Mouse (Mus musculus): ENCODE data around the gene Ccp110. TPM values are rescaled to one million over a fixed set of nuclear protein-coding genes. Genes with fewer than 3 reads are reported as not detected.
A peak's percentile ranks its signal among the peaks of the same experiment; 100 is the strongest.

Ccp110 gene
- polyA plus RNA-seq, 2 experiments: 4.2 to 13.8 TPM

- Histone ChIP-seq H3K9me3 (ENCODE audit: control insufficient read depth, low read length) (no peaks in the 10 kb centered on the region), H3K9ac (replicated peaks) (no peak overlapping the region), H3K36me3 (replicated peaks; ENCODE audit: control insufficient read depth, insufficient read depth, low read depth) (peaks cover 4% of the 10 kb centered on the region), H3K27ac (no peak overlapping the region), H3K4me3 (ENCODE audit: insufficient read depth in 1 of 2, low read depth in 2 of 2, low read length in 2 of 2) (no peak overlapping the region), H3K27me3 (ENCODE audit: control insufficient read depth, insufficient read depth, low read length) (no peaks in the 10 kb centered on the region), H3K4me2 (ENCODE audit: low read depth) (peak overlapping the region; percentile 66), H3K4me1 (replicated peaks; ENCODE audit: control insufficient read depth in 2 of 2, insufficient read depth in 2 of 2, low read length in 1 of 2) (peaks cover 12 to 27% of the 10 kb centered on the region in 2 experiments)
- peak in 1 of 3 experiments; percentile 39 for DNase-seq (ENCODE audit: low read depth in 3 of 3, low spot score in 3 of 3)
- 78% methylated on average over 15 of the region's 15 CpGs for WGBS (ENCODE audit: insufficient replicate concordance)
- no peak for ATAC-seq (ENCODE audit: insufficient read depth)
- TF ChIP-seq EP300 (IDR thresholded peaks at IDR 0.05; ENCODE audit: low read depth): no peak
- no peak for TF ChIP-seq CTCF (IDR thresholded peaks at IDR 0.05; ENCODE audit: low read depth)
Measured at GRCm38 (mm10) chr7:118703144-118703561, 9.2 kb upstream of the Ccp110 start.

GRCm38 (mm10) chr7:118704001-118704850, 8.1 kb upstream of the Ccp110 start:
- Histone ChIP-seq H3K4me2 (ENCODE audit: low read depth) (peak overlapping the region; percentile 66), H3K4me3 (ENCODE audit: insufficient read depth in 1 of 2, low read depth in 2 of 2, low read length in 2 of 2) (peak overlapping the region; percentile 77 to 78), H3K4me1 (replicated peaks; ENCODE audit: control insufficient read depth in 2 of 2, insufficient read depth in 2 of 2, low read length in 1 of 2) (peaks cover 12 to 25% of the 10 kb centered on the region in 2 experiments), H3K27me3 (ENCODE audit: control insufficient read depth, insufficient read depth, low read length) (no peaks in the 10 kb centered on the region), H3K9me3 (ENCODE audit: control insufficient read depth, low read length) (no peaks in the 10 kb centered on the region), H3K9ac (replicated peaks) (peak overlapping the region; percentile 77), H3K36me3 (replicated peaks; ENCODE audit: control insufficient read depth, insufficient read depth, low read depth) (no peaks in the 10 kb centered on the region), H3K27ac (peak overlapping the region; percentile 53)
- 59% methylated on average over 9 of the region's 9 CpGs for WGBS (ENCODE audit: insufficient replicate concordance)
- no peak for TF ChIP-seq CTCF (IDR thresholded peaks at IDR 0.05; ENCODE audit: low read depth)
- no peak for TF ChIP-seq EP300 (IDR thresholded peaks at IDR 0.05; ENCODE audit: low read depth)
- ATAC-seq (ENCODE audit: insufficient read depth): no peak
- peak in 1 of 3 experiments; percentile 11 for DNase-seq (ENCODE audit: low read depth in 3 of 3, low spot score in 3 of 3)

GRCm38 (mm10) chr7:118705101-118705961, 7.0 kb upstream of the Ccp110 start, which contains the start of gene Gde1:
TSS of gene Gde1 (minus strand) at chr7:118705778.
- under 1% methylated on average over 66 of the region's 66 CpGs for WGBS (ENCODE audit: insufficient replicate concordance)
- Histone ChIP-seq H3K9ac (replicated peaks) (peak within 1 kb of the TSS; percentile 77), H3K27ac (peak within 1 kb of the TSS; percentile 53), H3K4me2 (ENCODE audit: low read depth) (peak within 1 kb of the TSS; percentile 66), H3K4me1 (replicated peaks; ENCODE audit: control insufficient read depth in 2 of 2, insufficient read depth in 2 of 2, low read length in 1 of 2) (peaks cover 12 to 25% of the 10 kb centered on the region in 2 experiments), H3K36me3 (replicated peaks; ENCODE audit: control insufficient read depth, insufficient read depth, low read depth) (no peaks in the 10 kb centered on the region), H3K9me3 (ENCODE audit: control insufficient read depth, low read length) (no peaks in the 10 kb centered on the region), H3K27me3 (ENCODE audit: control insufficient read depth, insufficient read depth, low read length) (no peaks in the 10 kb centered on the region), H3K4me3 (ENCODE audit: insufficient read depth in 1 of 2, low read depth in 2 of 2, low read length in 2 of 2) (peak within 1 kb of the TSS; percentile 77 to 78)
- TF ChIP-seq EP300 (IDR thresholded peaks at IDR 0.05; ENCODE audit: low read depth) (peak; percentile 44; the same call in 1 of the 2 replicates), CTCF (IDR thresholded peaks at IDR 0.05; ENCODE audit: low read depth) (no peak; the same call in 1 of the 2 replicates)
- DNase-seq (ENCODE audit: low read depth in 3 of 3, low spot score in 3 of 3) (peak; percentile 72 to 78 (median 77)), ATAC-seq (ENCODE audit: insufficient read depth) (peak; percentile 87)

GRCm38 (mm10) chr7:118706051-118706450, 6.3 kb upstream of the Ccp110 start:
- H3K27ac ChIP-seq: no peak overlapping the region

More at GRCm38 (mm10) chr7:118706051-118706450, 6.3 kb upstream of the Ccp110 start:
- 52% methylated on average over 6 of the region's 6 CpGs for WGBS (ENCODE audit: insufficient replicate concordance)
- Histone ChIP-seq H3K4me1 (replicated peaks; ENCODE audit: control insufficient read depth in 2 of 2, insufficient read depth in 2 of 2, low read length in 1 of 2) (peaks cover 12 to 25% of the 10 kb centered on the region in 2 experiments), H3K9ac (replicated peaks) (peak overlapping the region; percentile 77), H3K4me2 (ENCODE audit: low read depth) (peak overlapping the region; percentile 66), H3K36me3 (replicated peaks; ENCODE audit: control insufficient read depth, insufficient read depth, low read depth) (no peaks in the 10 kb centered on the region), H3K9me3 (ENCODE audit: control insufficient read depth, low read length) (no peaks in the 10 kb centered on the region), H3K27me3 (ENCODE audit: control insufficient read depth, insufficient read depth, low read length) (no peaks in the 10 kb centered on the region), H3K4me3 (ENCODE audit: insufficient read depth in 1 of 2, low read depth in 2 of 2, low read length in 2 of 2) (peak overlapping the region; percentile 77 to 78; a peak in 3 of 4 replicates)
- ATAC-seq (ENCODE audit: insufficient read depth) (no peak), DNase-seq (ENCODE audit: low read depth in 3 of 3, low spot score in 3 of 3) (no peak)
- TF ChIP-seq CTCF (IDR thresholded peaks at IDR 0.05; ENCODE audit: low read depth): no peak
- TF ChIP-seq EP300 (IDR thresholded peaks at IDR 0.05; ENCODE audit: low read depth): no peak
